In the genomic region with DNA sequence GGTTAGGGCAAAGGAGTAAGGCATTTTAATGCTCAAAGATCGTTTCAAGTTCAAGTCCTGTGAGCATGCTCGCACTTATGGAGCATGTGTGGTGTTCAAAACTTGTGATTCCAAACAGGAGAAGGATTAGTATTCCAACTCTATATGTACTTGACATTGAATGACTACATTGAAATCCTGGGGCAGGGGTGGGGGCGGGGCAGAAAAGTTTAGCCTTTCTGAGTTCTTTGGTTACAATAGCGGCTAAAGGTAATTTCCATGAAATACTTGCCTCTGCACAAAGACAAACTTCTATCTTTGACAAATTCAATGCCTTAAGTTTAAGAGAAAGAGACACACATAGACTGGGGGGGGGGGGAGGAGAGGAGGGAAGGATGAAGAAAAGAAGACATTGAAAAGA, we compare ENCODE assay signal across 9 mouse cellular contexts. TPM values are rescaled to one million over a fixed set of nuclear protein-coding genes. Genes with fewer than 3 reads are reported as not detected.
A peak's percentile ranks its signal among the peaks of the same experiment; 100 is the strongest.
DNase-seq lines count a peak whose midpoint lies in the region; ATAC-seq lines count a peak whose summit lies in the region.
"Had no signal": no experiment of that assay in that cellular context is flagged by ENCODE, and none has a peak within 500 bp of the region (broad histone marks: within the 10 kb centered on the region; RNA-seq: fewer than 3 reads in every experiment).

No protein-coding gene starts in this region.

- H3K9me3 ChIP-seq in kidney, embryonic 15.5 days (replicated peaks): no peaks in the 10 kb centered on the region
- no peaks in the 10 kb centered on the region for H3K9me3 ChIP-seq in embryonic facial prominence, embryonic 12.5 days
- H3K9me3 ChIP-seq in hindbrain, embryonic 15.5 days: no peaks in the 10 kb centered on the region
- H3K9me3 ChIP-seq in midbrain, embryonic 16.5 days (replicated peaks; ENCODE audit: control insufficient read depth, low read length, poor library complexity, severe bottlenecking): no peaks in the 10 kb centered on the region

- no peaks in the 10 kb centered on the region; the same call in 1 of the 2 replicates for H3K27me3 ChIP-seq in kidney, embryonic 15.5 days
- H3K27me3 ChIP-seq in embryonic facial prominence, embryonic 12.5 days: no peaks in the 10 kb centered on the region
- H3K27me3 ChIP-seq in hindbrain, embryonic 15.5 days: peaks cover 7% of the 10 kb centered on the region; the same call in 1 of the 2 replicates
- H3K27me3 ChIP-seq in midbrain, embryonic 16.5 days (ENCODE audit: control insufficient read depth, insufficient read depth, low read depth, low read length): no peaks in the 10 kb centered on the region

- peak overlapping the region; percentile 92; the same call in 1 of the 2 replicates for H3K27ac ChIP-seq in kidney, embryonic 15.5 days
- H3K27ac ChIP-seq in embryonic facial prominence, embryonic 12.5 days: peak overlapping the region; percentile 98
- H3K27ac ChIP-seq in hindbrain, embryonic 15.5 days (replicated peaks): no peak overlapping the region
- no peak overlapping the region for H3K27ac ChIP-seq in midbrain, embryonic 16.5 days (ENCODE audit: low read length)

- H3K9ac ChIP-seq in kidney, embryonic 15.5 days: peak overlapping the region; percentile 74
- H3K9ac ChIP-seq in embryonic facial prominence, embryonic 12.5 days: peak overlapping the region; percentile 81
- no peak overlapping the region for H3K9ac ChIP-seq in hindbrain, embryonic 15.5 days
- peak overlapping the region; percentile 76; the same call in 1 of the 2 replicates for H3K9ac ChIP-seq in midbrain, embryonic 16.5 days (ENCODE audit: low read depth, low read length)

- H3K4me1 ChIP-seq in kidney, embryonic 15.5 days: peaks cover 6% of the 10 kb centered on the region; the same call in 1 of the 2 replicates
- 0 out of 2 replicates have a peak, but pooled peaks cover 4% of the 10 kb centered on the region for H3K4me1 ChIP-seq in embryonic facial prominence, embryonic 12.5 days
- H3K4me1 ChIP-seq in hindbrain, embryonic 15.5 days (replicated peaks): peaks cover 10% of the 10 kb centered on the region; the same call in 1 of the 2 replicates
- 0 out of 2 replicates have a peak, but pooled peaks cover 5% of the 10 kb centered on the region for H3K4me1 ChIP-seq in midbrain, embryonic 16.5 days (ENCODE audit: control insufficient read depth, insufficient read depth, low read length)

- no peak for DNase-seq in kidney, adult 11 months
- DNase-seq in c-Kit-positive CD71-positive TER-119-positive erythroid progenitor cells, embryonic 14.5 days (ENCODE audit: low spot score): no peak
- no peak for DNase-seq in layer of hippocampus, postnatal 10 days (ENCODE audit: low spot score in 2 of 2)

- peak overlapping the region; percentile 75 for H3K4me3 ChIP-seq in kidney, embryonic 15.5 days (replicated peaks)
- H3K4me3 ChIP-seq in embryonic facial prominence, embryonic 12.5 days: peak overlapping the region; percentile 81
- peak overlapping the region; percentile 89 for H3K4me3 ChIP-seq in hindbrain, embryonic 15.5 days
- peak overlapping the region; percentile 81 for H3K4me3 ChIP-seq in midbrain, embryonic 16.5 days (ENCODE audit: low read depth, low read length)

- H3K36me3 ChIP-seq in kidney, embryonic 15.5 days: no peaks in the 10 kb centered on the region
- H3K36me3 ChIP-seq in embryonic facial prominence, embryonic 12.5 days: no peaks in the 10 kb centered on the region
- H3K36me3 ChIP-seq in hindbrain, embryonic 15.5 days: no peaks in the 10 kb centered on the region
- H3K36me3 ChIP-seq in midbrain, embryonic 16.5 days (ENCODE audit: control insufficient read depth, insufficient read depth, low read length): no peaks in the 10 kb centered on the region

- ATAC-seq in kidney, embryonic 15.5 days (replicated peaks; ENCODE audit: low FRiP score): no peak
- no peak for ATAC-seq in embryonic facial prominence, embryonic 12.5 days (ENCODE audit: insufficient number of reproducible peaks, insufficient read depth, low FRiP score, low TSS enrichment)
- ATAC-seq in hindbrain, embryonic 15.5 days (ENCODE audit: low FRiP score, low read depth): no peak
- no peak for ATAC-seq in midbrain, embryonic 16.5 days
- ATAC-seq in megakaryocyte, adult 5-6 weeks (ENCODE audit: poor library complexity, severe bottlenecking): no peak

- H3K4me2 ChIP-seq in kidney, embryonic 15.5 days: peak overlapping the region; percentile 95
- H3K4me2 ChIP-seq in embryonic facial prominence, embryonic 12.5 days (replicated peaks): peak overlapping the region; percentile 86
- H3K4me2 ChIP-seq in hindbrain, embryonic 15.5 days: peak overlapping the region; percentile 100
- H3K4me2 ChIP-seq in midbrain, embryonic 16.5 days (ENCODE audit: low read length): peak overlapping the region; percentile 100

- WGBS in kidney, embryonic 15.5 days: 43% methylated on average over 4 of the region's 4 CpGs
- WGBS in embryonic facial prominence, embryonic 12.5 days: 35% methylated on average over 4 of the region's 4 CpGs
- 37% methylated on average over 4 of the region's 4 CpGs for WGBS in hindbrain, embryonic 15.5 days
- 35% methylated on average over 4 of the region's 4 CpGs for WGBS in midbrain, embryonic 16.5 days

RNA-seq across cellular contexts. Expression of a gene that starts 53.5 kb away (rescaled TPM):
- 31.0 and 33.2 TPM in 2 replicates for polyA plus RNA-seq in kidney, embryonic 15.5 days (2015; fragmentation: Nextera tagmentation; extraction: Ambion mirVana)
- polyA plus RNA-seq in embryonic facial prominence, embryonic 12.5 days (2016; fragmentation: Nextera tagmentation; extraction: Ambion mirVana): 48.1 and 52.2 TPM in 2 replicates
- polyA plus RNA-seq in hindbrain, embryonic 15.5 days (2015; fragmentation: Nextera tagmentation; extraction: Ambion mirVana): 2.5 and 3.2 TPM in 2 replicates
- 2.3 and 3.1 TPM in 2 replicates for polyA plus RNA-seq in midbrain, embryonic 16.5 days (2015; fragmentation: Nextera tagmentation; extraction: Ambion mirVana)
- total RNA-seq in megakaryocyte, adult 5-6 weeks (2015): 0.05 and 0.20 TPM in 2 replicates
- total RNA-seq in megakaryocyte, adult 5-6 weeks (2017): 0.33 and 2.2 TPM in 2 replicates
- total RNA-seq in layer of hippocampus, postnatal 10 days (2021): 1 to 10 TPM; 4.1 to 5.3 TPM
- total RNA-seq: MEL had no signal

Comparison
In these comparisons a context has a peak if more than half of its experiments do, and no peak if none do; other contexts are left out.
1. H3K27ac ChIP-seq: peak in kidney, embryonic 15.5 days (single experiment) and embryonic facial prominence, embryonic 12.5 days (single experiment); none in hindbrain, embryonic 15.5 days (single experiment) and midbrain, embryonic 16.5 days (single experiment).
2. Peak in every context shown above with its lines, with median percentiles within 50 percentile points of each other: H3K4me2 ChIP-seq and H3K4me3 ChIP-seq.